In genomic region chr11:115777487-115778335, GRCm38 (mm10) we compare ENCODE assay signal across 9 mouse cellular contexts. TPM values are rescaled to one million over a fixed set of nuclear protein-coding genes. Genes with fewer than 3 reads are reported as not detected.
DNase-seq lines count a peak whose midpoint lies in the region; ATAC-seq and TF ChIP-seq lines count a peak whose summit lies in the region.
"Had no signal": no experiment of that assay in that cellular context is flagged by ENCODE, and none has a peak within 500 bp of the region (broad histone marks: within the 10 kb centered on the region; RNA-seq: fewer than 3 reads in every experiment).

No protein-coding gene starts in this region.

- TF ChIP-seq RAD21 in CH12.LX (IDR thresholded peaks at IDR 0.05; ENCODE audit: low read depth, low read length), result no peak

- TF ChIP-seq POLR2A in heart, adult 2 months (IDR thresholded peaks at IDR 0.05; ENCODE audit: insufficient read depth, low read depth, low read length), result no peak
- TF ChIP-seq POLR2A in CH12.LX (IDR thresholded peaks at IDR 0.05; ENCODE audit: low read depth, low read length), result no peak

- peaks cover 26% of the 10 kb centered on the region for H3K4me1 ChIP-seq in heart, adult 2 months (ENCODE audit: control insufficient read depth, insufficient read depth, low read length)
- H3K4me1 ChIP-seq in CH12.LX (ENCODE audit: control insufficient read depth in 1 of 2, insufficient read depth in 2 of 2), result peaks cover 5 to 19% of the 10 kb centered on the region in 2 experiments; a peak in 2 of 4 replicates
- peaks cover 77% of the 10 kb centered on the region for H3K4me1 ChIP-seq in liver, embryonic 12.5 days

- WGBS in heart, adult 2 months, result 92% methylated on average over 17 of the region's 17 CpGs
- 87% methylated on average over 17 of the region's 17 CpGs for WGBS in liver, embryonic 12.5 days (ENCODE audit: insufficient replicate concordance)

- peak overlapping the region; percentile 38 for H3K27ac ChIP-seq in heart, adult 2 months
- H3K27ac ChIP-seq in CH12.LX (ENCODE audit: insufficient read depth, low read depth), result no peak overlapping the region
- peak overlapping the region; percentile 98 for H3K27ac ChIP-seq in liver, embryonic 12.5 days

- TF ChIP-seq EP300 in heart, adult 2 months (IDR thresholded peaks at IDR 0.05; ENCODE audit: insufficient read depth, low read depth, low read length), result no peak
- no peak for TF ChIP-seq EP300 in CH12.LX (IDR thresholded peaks at IDR 0.05; ENCODE audit: low read length)

- no peak overlapping the region for H3K9ac ChIP-seq in heart, adult 2 months (ENCODE audit: low read depth, low read length)
- H3K9ac ChIP-seq in CH12.LX (ENCODE audit: insufficient read depth, low read depth), result no peak overlapping the region
- no peak overlapping the region; the same call in 1 of the 2 replicates for H3K9ac ChIP-seq in liver, embryonic 12.5 days

- TF ChIP-seq CTCF in heart, adult 2 months (IDR thresholded peaks at IDR 0.05), result no peak
- no peak for TF ChIP-seq CTCF in CH12.LX (conservative IDR thresholded peaks at IDR 0.05 in 1 of 2, IDR thresholded peaks at IDR 0.05 in 1 of 2; ENCODE audit: low read depth in 2 of 2, low read length in 2 of 2)

- no peak overlapping the region for H3K4me3 ChIP-seq in heart, adult 2 months
- H3K4me3 ChIP-seq in CH12.LX (replicated peaks in 1 of 3; ENCODE audit: low read depth in 2 of 3, low read length in 2 of 3, poor library complexity in 1 of 3), result no peak overlapping the region
- no peak overlapping the region for H3K4me3 ChIP-seq in liver, embryonic 12.5 days
- H3K4me3 ChIP-seq: midbrain, embryonic 12.5 days had no signal

- H3K27me3 ChIP-seq in heart, adult 2 months (ENCODE audit: control insufficient read depth, insufficient read depth, low read length), result no peaks in the 10 kb centered on the region
- no peaks in the 10 kb centered on the region for H3K27me3 ChIP-seq in CH12.LX (replicated peaks)
- no peaks in the 10 kb centered on the region for H3K27me3 ChIP-seq in liver, embryonic 12.5 days (replicated peaks)

- H3K36me3 ChIP-seq in heart, adult 2 months (ENCODE audit: control insufficient read depth, insufficient read depth, low read length), result peaks cover 6% of the 10 kb centered on the region; the same call in 1 of the 2 replicates
- peaks cover 0 to 42% of the 10 kb centered on the region in 2 experiments for H3K36me3 ChIP-seq in CH12.LX (replicated peaks in 1 of 2; ENCODE audit: control insufficient read depth in 1 of 2, insufficient read depth in 1 of 2, low read length in 1 of 2)
- H3K36me3 ChIP-seq in liver, embryonic 12.5 days, result peaks cover 26% of the 10 kb centered on the region; the same call in 1 of the 2 replicates
- H3K36me3 ChIP-seq: midbrain, embryonic 12.5 days had no signal

- intact Hi-C loops in heart, adult 2 months (cut with DNase I), result loop anchor here (5.0 kb wide), 1 partner anchor 40 kb away; no protein-coding TSS in a partner anchor
- intact Hi-C loops in heart, postnatal 10 days (cut with DNase I), result loop anchor here (2.0 kb wide), 1 partner anchor 33 kb away; no protein-coding TSS in a partner anchor

- no peak for ATAC-seq in liver, embryonic 12.5 days
- ATAC-seq in activated CD4-positive, CD25-positive, alpha-beta regulatory T cell, adult 4 months, result no peak

- dilution Hi-C loops in CH12.LX (cut with MboI; ENCODE audit: extremely low pct_ligation_motif_present, extremely low pct_unique_long_range_greater_than_20kb, low sequenced_read_pairs), result no loop called here

- H3K4me2 ChIP-seq in CH12.LX (ENCODE audit: insufficient read depth, low read depth, poor library complexity, severe bottlenecking), result no peak overlapping the region
- H3K4me2 ChIP-seq in liver, embryonic 12.5 days, result no peak overlapping the region

- H3K79me2 ChIP-seq in heart, adult 2 months (replicated peaks; ENCODE audit: control insufficient read depth, insufficient read depth, low read length), result peaks cover 2% of the 10 kb centered on the region; the same call in 1 of the 2 replicates
- no peaks in the 10 kb centered on the region for H3K79me2 ChIP-seq in CH12.LX (replicated peaks; ENCODE audit: control insufficient read depth, extremely low read depth, insufficient read depth, poor library complexity, severe bottlenecking)

- in situ Hi-C loops in CH12.LX (cut with MboI; ENCODE audit: low pct_ligation_motif_present, low pct_unique_long_range_greater_than_20kb, low sequenced_read_pairs), result no loop called here

- DNase-seq in heart, adult 2 months, result peak in 1 of 2 experiments; percentile 30
- DNase-seq in heart, postnatal 10 days, result no peak
- DNase-seq in CH12.LX (ENCODE audit: extremely low read depth), result peak; percentile 24
- peak; percentile 15 for DNase-seq in fibroblast of lung, adult 2 months (ENCODE audit: low read depth)
- no peak for DNase-seq in ovary, postnatal 14 days (ENCODE audit: low spot score)
- no peak for DNase-seq in cerebellum, postnatal 4 days (ENCODE audit: low spot score in 2 of 2)

- no peaks in the 10 kb centered on the region for H3K9me3 ChIP-seq in CH12.LX (replicated peaks; ENCODE audit: low read length)
- H3K9me3 ChIP-seq in liver, embryonic 12.5 days (replicated peaks), result no peaks in the 10 kb centered on the region; the same call in 1 of the 2 replicates
- H3K9me3 ChIP-seq: midbrain, embryonic 12.5 days had no signal

TF ChIP-seq in CH12.LX, 34 proteins besides CTCF, POLR2A, EP300 and RAD21:
- no peak for TF ChIP-seq RCOR1 (conservative IDR thresholded peaks at IDR 0.05; ENCODE audit: low read depth, low read length)
- TF ChIP-seq CHD2 (IDR thresholded peaks at IDR 0.05; ENCODE audit: low read length), result no peak
- TF ChIP-seq MAFK (IDR thresholded peaks at IDR 0.05; ENCODE audit: insufficient replicate concordance, low read length), result no peak
- TF ChIP-seq IRF4 (IDR thresholded peaks at IDR 0.05; ENCODE audit: low read depth, low read length), result no peak
- no peak for TF ChIP-seq GABPA (IDR thresholded peaks at IDR 0.05; ENCODE audit: insufficient replicate concordance, low read depth, low read length)

RNA-seq across cellular contexts. Expression of gene Tmem94, which starts 12.5 kb away (rescaled TPM):
- 100 to 1,000 TPM in 1 of 2 experiments, 10 to 100 TPM in 1; 99.5 to 103 TPM for total RNA-seq in heart, adult 2 months (2021)
- 125 and 135 TPM in 2 replicates for polyA plus RNA-seq in heart, adult 2 months (2012; rRNA removed)
- 100 to 1,000 TPM; 106 to 116 TPM for total RNA-seq in heart, postnatal 10 days (2021)
- total RNA-seq in CH12.LX (2012; rRNA removed) (19.0 and 27.4 TPM in 2 replicates), CH12.LX (2014; rRNA removed) (4.8 and 6.4 TPM in 2 replicates)
- polyA plus RNA-seq in CH12.LX (2012; ENCODE audit: insufficient read length, low read depth), result 13.5 and 15.0 TPM in 2 replicates
- 16.9 and 17.0 TPM in 2 replicates for polyA plus RNA-seq in liver, embryonic 12.5 days (2016; fragmentation: Nextera tagmentation; extraction: Ambion mirVana)
- polyA plus RNA-seq in activated CD4-positive, CD25-positive, alpha-beta regulatory T cell, adult 4 months (2017; shearing (Covaris generic)), result 10 to 100 TPM in 1 of 2 experiments, 1 to 10 TPM in 1; 9.2 to 14.6 TPM

RNA-seq across cellular contexts. Expression of gene Caskin2, which starts 35.7 kb away (rescaled TPM):
- total RNA-seq in heart, adult 2 months (2021), result 10 to 100 TPM; 40.5 to 43.8 TPM
- 38.5 TPM in 2 replicates for polyA plus RNA-seq in heart, adult 2 months (2012; rRNA removed)
- 10 to 100 TPM; 59.4 to 60.9 TPM for total RNA-seq in heart, postnatal 10 days (2021)
- total RNA-seq in CH12.LX (2012; rRNA removed) (8.2 and 8.9 TPM in 2 replicates), CH12.LX (2014; rRNA removed) (2.7 and 2.9 TPM in 2 replicates)
- 6.4 and 6.9 TPM in 2 replicates for polyA plus RNA-seq in CH12.LX (2012; ENCODE audit: insufficient read length, low read depth)
- 8.3 and 9.2 TPM in 2 replicates for polyA plus RNA-seq in liver, embryonic 12.5 days (2016; fragmentation: Nextera tagmentation; extraction: Ambion mirVana)
- polyA plus RNA-seq in activated CD4-positive, CD25-positive, alpha-beta regulatory T cell, adult 4 months (2017; shearing (Covaris generic)), result under 1 TPM; 0.46 to 0.79 TPM

RNA-seq across cellular contexts. Expression of gene Tsen54, which starts 36.8 kb away (rescaled TPM):
- total RNA-seq in heart, adult 2 months (2021), result 1 to 10 TPM; 7.2 to 9.3 TPM
- 15.9 and 16.3 TPM in 2 replicates for polyA plus RNA-seq in heart, adult 2 months (2012; rRNA removed)
- 10 to 100 TPM; 10.5 to 15.0 TPM for total RNA-seq in heart, postnatal 10 days (2021)
- total RNA-seq in CH12.LX (2012; rRNA removed), result 71.1 and 71.2 TPM in 2 replicates
- total RNA-seq in CH12.LX (2014; rRNA removed), result 44.9 and 45.8 TPM in 2 replicates
- 55.0 and 59.4 TPM in 2 replicates for polyA plus RNA-seq in CH12.LX (2012; ENCODE audit: insufficient read length, low read depth)
- polyA plus RNA-seq in liver, embryonic 12.5 days (2016; fragmentation: Nextera tagmentation; extraction: Ambion mirVana), result 23.5 and 25.6 TPM in 2 replicates
- polyA plus RNA-seq in activated CD4-positive, CD25-positive, alpha-beta regulatory T cell, adult 4 months (2017; shearing (Covaris generic)), result 10 to 100 TPM in 1 of 2 experiments, 1 to 10 TPM in 1; 8.9 to 11.9 TPM

RNA-seq across cellular contexts. Expression of gene Llgl2, which starts 46.1 kb away (rescaled TPM):
- 10 to 100 TPM; 18.4 to 20.3 TPM for total RNA-seq in heart, adult 2 months (2021)
- 19.4 and 20.2 TPM in 2 replicates for polyA plus RNA-seq in heart, adult 2 months (2012; rRNA removed)
- total RNA-seq in heart, postnatal 10 days (2021), result 10 to 100 TPM; 17.9 to 18.2 TPM
- total RNA-seq in CH12.LX (2012; rRNA removed) (12.3 and 14.7 TPM in 2 replicates), CH12.LX (2014; rRNA removed) (3.8 and 4.4 TPM in 2 replicates)
- 6.8 and 9.2 TPM in 2 replicates for polyA plus RNA-seq in CH12.LX (2012; ENCODE audit: insufficient read length, low read depth)
- polyA plus RNA-seq in liver, embryonic 12.5 days (2016; fragmentation: Nextera tagmentation; extraction: Ambion mirVana), result 13.4 and 14.3 TPM in 2 replicates
- 1 to 10 TPM; 6.3 TPM for polyA plus RNA-seq in activated CD4-positive, CD25-positive, alpha-beta regulatory T cell, adult 4 months (2017; shearing (Covaris generic))

Comparison
In these comparisons a context has a peak if more than half of its experiments do, and no peak if none do; other contexts are left out.
1. DNase-seq: peak in CH12.LX (single experiment) and fibroblast of lung, adult 2 months (single experiment); none in heart, postnatal 10 days (0 of 2), ovary, postnatal 14 days (single experiment) and cerebellum, postnatal 4 days (0 of 2).